ENCODE assay signal across 16 mouse cellular contexts in the genomic region with DNA sequence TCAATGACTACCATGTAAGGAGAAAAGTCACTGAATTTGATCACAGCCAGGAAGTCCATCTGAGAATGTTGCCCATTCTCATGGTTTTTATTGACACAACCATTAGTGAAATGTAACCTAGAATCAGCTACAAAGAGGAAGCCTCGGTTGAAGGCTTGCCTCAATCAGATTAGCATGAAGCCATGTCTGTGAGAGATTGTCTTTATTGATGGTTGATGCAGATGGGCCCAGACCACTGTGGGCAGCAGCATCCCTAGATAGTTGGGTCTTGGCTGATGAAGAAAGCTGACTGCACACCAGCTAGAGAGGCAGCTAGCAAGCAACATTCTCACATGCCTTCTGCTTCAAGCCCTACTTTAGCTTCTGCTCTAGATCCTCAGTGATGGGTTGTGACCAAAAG.
"Had no signal": no experiment of that assay in that cellular context is flagged by ENCODE, and none has a peak within 500 bp of the region (broad histone marks: within the 10 kb centered on the region; RNA-seq: fewer than 3 reads in every experiment).

No protein-coding gene starts in this region.

- H3K4me1 ChIP-seq: lung, embryonic 15.5 days; midbrain, embryonic 12.5 days; neural tube, embryonic 12.5 days had no signal

- H3K27ac ChIP-seq: liver, embryonic 15.5 days; lung, embryonic 15.5 days; midbrain, embryonic 10.5 days; midbrain, embryonic 12.5 days; neural tube, embryonic 12.5 days; stomach, embryonic 15.5 days had no signal

- H3K36me3 ChIP-seq: liver, embryonic 15.5 days; lung, embryonic 15.5 days; midbrain, embryonic 10.5 days; midbrain, embryonic 12.5 days; neural tube, embryonic 12.5 days; stomach, embryonic 15.5 days had no signal

- DNase-seq: liver, postnatal 0 days; lung, adult 2 months; lung, postnatal 14 days; lung, postnatal 36 days; midbrain, embryonic 14.5 days; right cerebral cortex, postnatal 14 days; thymus, adult 18-20 months; thymus, postnatal 14 days; thymus, postnatal 36 days had no signal

- ATAC-seq: liver, postnatal 0 days; lung, postnatal 0 days had no signal

- H3K4me3 ChIP-seq: liver, embryonic 15.5 days; lung, embryonic 15.5 days; midbrain, embryonic 10.5 days; midbrain, embryonic 12.5 days; neural tube, embryonic 12.5 days; stomach, embryonic 15.5 days had no signal

- H3K9ac ChIP-seq: liver, embryonic 15.5 days; liver, postnatal 0 days; lung, embryonic 15.5 days; midbrain, embryonic 12.5 days; neural tube, embryonic 12.5 days; stomach, embryonic 15.5 days had no signal

- H3K27me3 ChIP-seq: liver, embryonic 15.5 days; lung, embryonic 15.5 days; midbrain, embryonic 12.5 days; neural tube, embryonic 12.5 days; stomach, embryonic 15.5 days had no signal

- H3K9me3 ChIP-seq: liver, embryonic 15.5 days; lung, embryonic 15.5 days; midbrain, embryonic 10.5 days; midbrain, embryonic 12.5 days; neural tube, embryonic 12.5 days; stomach, embryonic 15.5 days had no signal

- H3K4me2 ChIP-seq: liver, embryonic 15.5 days; lung, embryonic 15.5 days; midbrain, embryonic 12.5 days; neural tube, embryonic 12.5 days; stomach, embryonic 15.5 days had no signal
